Mouse (Mus musculus) bone marrow macrophage, adult 2 months (primary cell): ENCODE measurements around the gene Atp8a1. TPM values are rescaled to one million over a fixed set of nuclear protein-coding genes. Genes with fewer than 3 reads are reported as not detected.

Experiments
- H3K27ac ChIP-seq: 2 replicates; pipeline ENCODE4 v1.5.1; 2012; ENCODE audit warnings: low read depth, low read length; ENCODE audit not compliant: insufficient read depth
- H3K4me1 ChIP-seq: 2 replicates; pipeline ENCODE4 v1.6.1; 2012; ENCODE audit warnings: low read length; ENCODE audit not compliant: control insufficient read depth, insufficient read depth
- H3K4me3 ChIP-seq: 2 replicates; pipeline ENCODE4 v1.5.1; 2012; ENCODE audit warnings: mild to moderate bottlenecking, low read length, moderate library complexity; ENCODE audit not compliant: insufficient read depth
- CTCF ChIP-seq: IDR thresholded peaks from 2 replicates; pipeline ENCODE4 v1.5.1; 2012; ENCODE audit warnings: low read depth, mild to moderate bottlenecking, low read length, moderate library complexity
- POLR2A ChIP-seq: IDR thresholded peaks from 2 replicates; pipeline ENCODE4 v1.6.1; 2012; ENCODE audit warnings: mild to moderate bottlenecking, low read depth, low read length, borderline replicate concordance
- polyA plus RNA-seq: library from polyadenylated mRNA; stranded (reverse); fragments of >200 nt; gene quantifications from 2 replicates; pipeline ENCODE4 v1.2.4, GENCODE M21; 2012; ENCODE audit not compliant: missing spikeins, insufficient read depth, insufficient read length

The Atp8a1 gene
- polyA plus RNA-seq, 1 experiment = 52.6 TPM

DNA sequence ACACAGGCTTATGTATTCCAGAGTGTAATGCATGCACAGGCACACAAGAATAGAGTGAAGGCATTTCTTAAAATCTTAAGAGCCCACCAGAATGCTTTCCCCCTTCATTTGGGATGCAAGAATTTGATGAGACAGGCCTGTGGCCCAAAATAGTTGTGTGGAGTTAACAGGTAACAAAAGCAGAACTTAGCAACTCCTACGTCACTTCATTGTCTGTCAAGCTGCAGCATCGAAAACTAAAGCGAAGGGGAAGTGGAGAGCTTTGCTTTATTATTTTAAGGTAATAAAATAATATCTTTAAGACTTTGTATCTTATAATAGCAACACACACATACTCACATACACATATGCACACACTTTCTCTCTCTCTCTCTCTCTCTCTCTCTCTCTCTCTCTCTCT, 20.3 kb downstream of the Atp8a1 start:
- H3K27ac ChIP-seq = no peak overlapping the region
- H3K4me3 ChIP-seq = no peak overlapping the region
- TF ChIP-seq POLR2A = no peak
- H3K4me1 ChIP-seq = peaks cover 57% of the 10 kb centered on the region

DNA sequence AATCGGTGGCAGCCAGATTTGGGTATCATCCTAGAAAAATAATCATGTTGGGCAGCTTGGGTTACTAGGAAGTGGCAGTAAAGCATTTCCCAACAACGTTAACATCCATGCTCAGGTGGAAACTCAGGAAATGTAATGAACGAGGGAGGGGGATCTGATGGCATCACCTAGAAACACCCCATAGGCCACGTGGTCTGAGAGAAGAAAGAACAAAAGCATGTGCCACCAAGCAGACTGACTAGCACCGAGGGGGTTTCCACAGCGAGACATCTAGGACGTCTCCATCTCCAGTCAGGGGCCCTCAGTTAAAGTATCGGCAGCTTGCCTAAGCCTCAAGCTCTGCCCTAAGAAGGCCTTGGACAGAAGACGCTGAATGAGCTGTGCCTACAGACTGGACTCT, 21.0 kb downstream of the Atp8a1 start:
- TF ChIP-seq POLR2A (no peak), CTCF (no peak)
- Histone ChIP-seq H3K4me1 (peaks cover 55% of the 10 kb centered on the region), H3K4me3 (no peak overlapping the region), H3K27ac (no peak overlapping the region)

DNA sequence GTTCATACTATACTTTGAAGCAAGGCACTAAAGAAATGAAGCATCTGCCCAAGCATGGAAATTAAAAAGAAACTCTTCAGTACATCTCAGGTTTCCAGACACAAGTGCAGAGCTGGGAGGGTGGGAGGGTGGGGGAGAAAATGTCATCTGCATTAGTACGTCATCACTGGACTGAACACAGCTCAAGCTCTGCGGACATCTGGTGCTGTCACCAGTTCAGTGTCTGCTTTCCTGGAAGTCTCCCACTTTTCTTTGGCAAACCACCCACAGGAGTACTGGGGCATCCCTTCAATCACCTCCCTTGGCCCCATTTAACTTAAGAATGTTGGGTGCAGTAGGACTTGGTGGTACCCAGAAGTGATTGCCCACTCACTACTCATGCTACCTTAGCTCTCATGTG, 22.6 kb downstream of the Atp8a1 start:
- Histone ChIP-seq H3K4me3 (no peak overlapping the region), H3K27ac (no peak overlapping the region), H3K4me1 (peaks cover 48% of the 10 kb centered on the region)
- no peak for TF ChIP-seq CTCF
- no peak for TF ChIP-seq POLR2A

DNA sequence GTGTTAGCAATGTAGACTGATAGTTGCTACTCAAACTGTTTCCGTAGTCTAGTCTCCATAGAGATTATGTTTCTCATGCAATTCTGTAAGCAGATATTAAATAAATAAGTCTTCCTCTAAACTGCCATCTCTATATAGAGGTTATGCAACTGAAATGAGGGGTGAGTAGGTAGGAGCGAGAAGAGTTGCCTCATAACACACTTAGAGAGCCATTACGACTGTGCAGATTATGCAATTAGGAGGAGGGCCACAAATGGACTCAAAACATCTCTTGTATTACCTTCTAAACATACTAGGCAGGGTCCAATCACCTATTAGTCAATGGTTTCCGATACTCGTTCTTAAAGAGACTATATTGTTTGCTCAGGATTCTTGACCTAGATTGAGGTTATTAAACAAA, 23.5 kb downstream of the Atp8a1 start:
- Histone ChIP-seq H3K4me3 (no peak overlapping the region), H3K4me1 (peaks cover 41% of the 10 kb centered on the region), H3K27ac (no peak overlapping the region)
- no peak for TF ChIP-seq CTCF
- TF ChIP-seq POLR2A = no peak

DNA sequence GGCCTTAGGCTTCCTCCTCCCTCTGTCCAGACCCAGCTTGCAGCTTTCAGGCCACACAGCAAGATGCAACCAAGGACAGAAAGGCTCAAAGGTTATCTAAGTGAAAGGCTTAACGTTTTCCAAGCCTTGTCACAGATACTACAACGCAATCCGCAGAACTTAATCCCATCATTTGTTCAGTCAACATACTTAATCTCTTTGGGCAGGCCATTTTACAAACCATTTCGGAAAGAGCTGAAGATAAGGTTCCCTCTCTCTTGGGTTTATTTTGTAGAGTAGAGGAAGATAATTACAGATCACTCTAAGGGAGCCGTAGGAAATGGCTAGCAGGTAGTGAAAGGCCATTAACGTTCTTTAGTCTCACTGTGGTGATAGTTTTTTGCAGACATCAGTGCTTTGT, 24.6 kb downstream of the Atp8a1 start:
- Histone ChIP-seq H3K27ac (peak overlapping the region; percentile 91), H3K4me1 (peaks cover 32% of the 10 kb centered on the region), H3K4me3 (no peak overlapping the region)
- no peak for TF ChIP-seq CTCF
- TF ChIP-seq POLR2A = no peak

DNA sequence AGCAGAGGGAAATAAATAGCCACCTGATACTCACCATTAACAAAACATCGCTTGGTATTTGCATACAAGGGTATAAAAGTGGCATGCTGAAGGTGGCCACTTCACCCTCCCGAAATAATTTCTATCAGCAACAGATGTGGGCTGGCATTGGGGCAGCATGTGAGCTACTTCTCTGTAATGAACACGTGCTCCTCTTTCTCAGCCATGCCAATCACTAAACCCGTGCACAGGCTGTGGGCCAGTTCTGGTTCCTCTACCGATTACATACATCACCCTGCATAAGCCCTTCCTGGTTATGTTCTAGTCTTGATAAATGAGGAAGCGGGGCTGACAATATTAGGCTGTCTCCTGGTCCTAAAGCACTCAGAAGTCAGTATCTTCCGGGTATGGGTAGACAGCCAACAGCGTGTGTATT, 25.2 kb downstream of the Atp8a1 start:
- Histone ChIP-seq H3K4me3 (0 out of 2 replicates have a peak overlapping the region, but pooled peaks have one; percentile 3), H3K27ac (peak overlapping the region; percentile 91), H3K4me1 (peaks cover 36% of the 10 kb centered on the region)
- TF ChIP-seq POLR2A (no peak), CTCF (no peak)

DNA sequence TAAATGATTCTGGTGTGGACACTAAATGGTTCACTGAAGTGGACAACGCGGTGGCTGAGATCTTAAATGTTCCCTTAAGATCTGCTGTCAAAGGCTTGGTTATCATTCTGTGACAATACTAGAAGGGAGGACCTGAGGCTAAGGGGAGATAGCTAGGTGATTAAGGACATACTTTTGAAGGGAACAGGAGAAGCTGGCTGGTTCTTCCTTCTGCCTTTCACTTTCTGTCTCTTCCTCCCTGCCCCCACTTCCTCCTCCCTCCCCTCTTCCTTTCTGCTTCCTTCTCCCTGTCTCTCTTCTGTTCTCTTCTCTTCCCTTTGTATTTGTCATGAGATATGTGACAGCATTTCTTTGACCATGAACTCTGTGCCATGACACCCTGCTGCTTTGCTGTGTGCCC, 26.0 kb downstream of the Atp8a1 start:
- TF ChIP-seq CTCF (no peak), POLR2A (no peak)
- Histone ChIP-seq H3K27ac (peak overlapping the region; percentile 91), H3K4me3 (no peak overlapping the region), H3K4me1 (peaks cover 36% of the 10 kb centered on the region)

DNA sequence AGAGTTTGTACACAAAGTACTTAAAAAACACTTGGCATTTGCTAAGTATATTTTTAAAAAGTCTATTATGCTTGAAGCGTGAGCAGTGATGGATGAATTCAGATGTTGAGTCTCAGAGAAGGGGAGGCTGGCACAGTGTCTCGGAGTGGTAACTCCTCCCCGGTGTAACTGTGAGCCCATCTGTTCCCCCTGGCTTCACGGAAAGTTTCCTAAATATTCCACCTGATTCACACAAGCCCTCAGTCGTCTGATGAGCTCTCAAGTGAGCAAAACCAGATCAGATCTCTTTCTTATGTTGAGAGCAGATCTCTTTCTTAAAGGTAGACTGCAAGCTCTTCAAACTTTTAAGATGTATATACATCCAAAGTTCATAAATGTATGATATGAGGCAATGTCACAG, 27.8 kb downstream of the Atp8a1 start:
- no peak overlapping the region for H3K27ac ChIP-seq
- TF ChIP-seq CTCF (no peak), POLR2A (no peak)
- H3K4me1 ChIP-seq = peaks cover 41% of the 10 kb centered on the region
- no peak overlapping the region for H3K4me3 ChIP-seq

DNA sequence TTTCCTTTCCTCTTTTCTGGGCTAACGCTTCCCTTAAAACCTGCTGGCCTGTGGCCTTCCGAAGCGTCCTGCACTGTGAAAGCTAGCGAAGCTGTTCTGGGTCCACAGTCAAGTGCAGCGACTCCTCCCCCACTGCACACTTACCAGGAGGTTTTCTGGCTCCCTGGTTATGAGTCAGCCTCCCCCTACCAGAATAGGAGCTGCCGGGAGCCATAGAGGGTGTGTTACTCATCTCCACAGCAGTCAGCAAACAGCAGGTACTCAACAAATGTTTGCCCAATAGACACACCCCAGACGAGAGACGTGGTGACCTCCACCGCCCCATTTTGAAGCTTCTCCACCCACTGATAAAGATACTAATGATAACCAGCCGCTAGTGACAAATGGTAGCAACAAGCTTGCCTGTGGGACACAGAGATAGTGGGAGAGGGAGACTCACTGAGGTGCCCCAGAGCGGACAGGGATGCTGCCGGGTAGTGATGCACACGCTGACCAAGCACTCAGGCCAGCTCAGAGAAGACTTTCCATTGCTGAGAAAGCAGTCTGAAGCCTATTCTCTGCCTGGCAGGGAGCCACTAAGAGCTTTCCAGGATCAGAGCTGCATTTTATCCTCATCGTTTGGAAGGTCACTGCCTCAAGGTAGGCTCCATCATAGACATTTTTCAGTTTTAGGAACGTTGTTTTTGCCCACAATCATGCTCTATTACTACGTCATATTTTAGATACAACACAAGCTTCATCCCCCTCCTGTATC, 31.5 kb downstream of the Atp8a1 start:
- Histone ChIP-seq H3K4me1 (peaks cover 20% of the 10 kb centered on the region), H3K4me3 (peak overlapping the region; percentile 32), H3K27ac (peak overlapping the region; percentile 98)
- TF ChIP-seq POLR2A (no peak), CTCF (no peak)

DNA sequence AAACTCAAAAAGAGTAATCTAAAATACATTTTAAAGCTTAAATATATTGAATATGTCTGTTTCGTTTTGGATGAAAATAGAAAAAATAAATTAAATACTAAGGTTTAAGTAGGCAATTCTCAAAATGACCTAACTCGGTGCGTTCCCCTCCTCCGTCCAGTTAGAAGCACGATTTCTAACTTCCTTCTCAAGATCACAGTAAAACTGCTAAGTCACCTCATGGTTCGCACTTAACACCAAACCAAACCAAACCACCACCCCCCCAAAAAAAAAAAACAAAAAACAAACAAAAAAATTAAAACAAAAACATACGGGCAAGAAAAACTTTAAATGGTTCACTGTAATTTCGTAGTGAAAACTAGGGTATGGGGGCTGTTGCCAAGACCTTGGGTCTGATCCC, 32.2 kb downstream of the Atp8a1 start:
- peaks cover 19% of the 10 kb centered on the region for H3K4me1 ChIP-seq
- peak overlapping the region; percentile 98 for H3K27ac ChIP-seq
- peak overlapping the region; percentile 32 for H3K4me3 ChIP-seq
